Mouse (Mus musculus) brain, embryonic 14.5 days (tissue): ENCODE measurements at regions not wholly inside any gene's neighbourhood (a gene's known extent, or its start where the extent isn't known, plus 50 kb on each side); places are given as distances from the start of the nearest gene placed in this dataset.

Source experiments
- CTCF ChIP-seq: fragments of 200-500 bp; IDR thresholded peaks from 2 replicates; pipeline ENCODE4 v1.5.1; 2012; ENCODE audit warnings: inconsistent platforms, mild to moderate bottlenecking, moderate library complexity, borderline replicate concordance; ENCODE audit not compliant: insufficient read depth, insufficient read length; ENCODE audit errors: extremely low read depth
- POLR2A ChIP-seq: fragments of 200-500 bp; IDR thresholded peaks from 2 replicates; pipeline ENCODE4 v1.6.1; 2012; ENCODE audit warnings: mild to moderate bottlenecking, inconsistent platforms, borderline replicate concordance; ENCODE audit not compliant: poor library complexity, insufficient read depth, insufficient read length, severe bottlenecking; ENCODE audit errors: extremely low read depth

DNA sequence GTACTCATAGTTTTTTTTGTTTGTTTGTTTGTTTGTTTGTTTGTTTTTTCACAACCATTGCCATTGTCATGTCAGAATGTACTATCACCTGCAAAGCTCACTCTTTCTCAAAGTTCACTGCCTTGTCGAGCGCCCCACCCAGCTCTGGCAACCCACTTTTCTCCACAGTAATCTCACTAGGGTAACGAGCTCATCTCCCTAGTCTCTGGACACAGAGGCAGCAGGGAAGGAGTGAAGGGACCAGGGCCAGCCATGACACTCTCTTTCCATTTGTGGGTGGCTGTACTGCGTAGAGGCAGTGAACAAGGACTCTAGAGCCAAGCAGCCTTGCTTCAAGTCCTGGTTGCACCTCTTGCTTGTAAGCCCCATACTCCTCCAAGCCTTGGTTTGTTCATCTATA lies 184.5 kb downstream of the Stim2 start:
- TF ChIP-seq POLR2A (no peak), CTCF (no peak)
